Mouse (Mus musculus): ENCODE measurements around the gene Lix1.

DNA sequence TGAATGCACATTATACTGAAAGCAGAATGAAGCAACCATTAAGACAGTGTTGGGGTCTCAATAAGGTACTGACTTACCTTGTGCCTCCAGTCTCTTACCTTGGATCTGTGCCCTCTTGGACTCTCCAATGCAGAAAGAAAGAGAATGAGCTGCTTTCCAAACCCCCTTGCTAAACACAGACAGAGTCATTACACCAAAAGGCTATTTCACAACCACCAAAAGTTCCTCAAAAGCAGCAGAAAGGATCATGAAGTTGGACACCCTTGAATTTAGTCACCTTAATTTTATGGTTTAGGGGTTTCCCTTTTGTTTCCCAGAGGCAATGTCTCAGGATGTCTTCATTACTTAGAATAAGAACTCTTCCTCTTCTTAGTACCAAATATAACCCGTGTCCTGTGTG, 52.1 kb downstream of the Lix1 start:
- TF ChIP-seq POLR2A (IDR thresholded peaks at IDR 0.05; ENCODE audit: low read depth, low read length) (no peak), CTCF (IDR thresholded peaks at IDR 0.05; ENCODE audit: borderline replicate concordance, insufficient read depth, low read length) (no peak)

Data from embryonic fibroblast, embryonic 13.5 days (primary cell).